In the genomic region with DNA sequence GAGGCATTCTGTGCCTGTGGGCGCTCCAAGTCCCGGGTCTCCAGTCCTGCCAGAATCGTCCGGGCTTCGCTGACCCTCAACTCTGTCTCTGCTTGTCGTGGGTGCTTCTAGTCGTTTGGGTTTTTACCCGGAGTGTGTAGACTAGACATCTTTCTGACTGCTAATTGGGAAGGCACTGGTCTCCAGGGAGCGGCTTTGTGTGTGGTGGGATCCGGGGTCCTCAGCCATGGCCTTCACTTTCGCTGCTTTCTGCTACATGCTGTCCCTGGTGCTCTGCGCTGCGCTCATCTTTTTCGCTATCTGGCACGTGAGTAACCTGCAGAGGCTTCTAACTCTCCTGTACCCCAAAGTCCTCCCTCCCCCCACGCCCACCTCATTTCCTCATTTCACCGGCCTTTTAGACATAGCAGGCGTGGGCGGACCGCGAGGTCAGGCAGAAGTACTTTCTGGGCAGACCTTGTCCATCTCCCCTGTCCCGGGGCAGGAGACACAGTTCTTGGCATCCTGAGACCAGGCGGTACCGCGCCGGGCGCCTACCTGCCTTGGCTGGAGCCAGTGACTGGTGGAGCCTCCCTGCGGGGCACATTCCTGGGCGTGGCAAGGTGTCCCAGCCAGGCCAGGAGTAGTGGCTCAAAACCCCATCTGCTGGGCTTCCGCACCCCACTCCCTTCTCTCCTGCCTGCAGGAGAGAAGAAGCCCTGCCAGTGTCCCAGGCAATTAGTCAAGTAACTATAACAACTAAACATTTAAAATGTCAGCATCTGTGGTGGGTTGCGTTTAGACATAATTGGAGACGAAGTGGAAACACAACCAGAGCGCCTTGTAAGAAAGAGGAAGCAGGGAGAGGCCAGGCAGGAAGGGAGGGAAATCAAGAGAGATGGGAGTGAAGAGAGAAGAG, we compare ENCODE assay signal across 8 mouse cellular contexts. TPM values are rescaled to one million over a fixed set of nuclear protein-coding genes. Genes with fewer than 3 reads are reported as not detected.
A peak's percentile ranks its signal among the peaks of the same experiment; 100 is the strongest.
DNase-seq lines count a peak whose midpoint lies in the region; ATAC-seq and TF ChIP-seq lines count a peak whose summit lies in the region.

No protein-coding gene starts in this region.

- H3K27me3 ChIP-seq in kidney, postnatal 0 days (ENCODE audit: insufficient read depth, low read length) = peaks cover 18% of the 10 kb centered on the region
- peaks cover 67% of the 10 kb centered on the region for H3K27me3 ChIP-seq in forebrain, embryonic 10.5 days (ENCODE audit: poor library complexity, severe bottlenecking)
- H3K27me3 ChIP-seq in limb, embryonic 11.5 days (ENCODE audit: control insufficient read depth, insufficient read depth, low read length) = peaks cover 39% of the 10 kb centered on the region
- peaks cover 50% of the 10 kb centered on the region for H3K27me3 ChIP-seq in neural tube, embryonic 13.5 days

- 2% methylated on average over 33 of the region's 33 CpGs for WGBS in kidney, postnatal 0 days
- WGBS in forebrain, embryonic 10.5 days = 3% methylated on average over 33 of the region's 33 CpGs
- WGBS in limb, embryonic 11.5 days = 2% methylated on average over 33 of the region's 33 CpGs
- 2% methylated on average over 33 of the region's 33 CpGs for WGBS in neural tube, embryonic 13.5 days

- no peaks in the 10 kb centered on the region for H3K9me3 ChIP-seq in kidney, postnatal 0 days (replicated peaks; ENCODE audit: low read length)
- no peaks in the 10 kb centered on the region for H3K9me3 ChIP-seq in forebrain, embryonic 10.5 days
- no peaks in the 10 kb centered on the region for H3K9me3 ChIP-seq in limb, embryonic 11.5 days (ENCODE audit: control insufficient read depth, low read length)
- no peaks in the 10 kb centered on the region for H3K9me3 ChIP-seq in neural tube, embryonic 13.5 days

- H3K9ac ChIP-seq in kidney, postnatal 0 days (ENCODE audit: low read depth, low read length) = 0 out of 2 replicates have a peak overlapping the region, but pooled peaks have one; percentile 6
- H3K9ac ChIP-seq in limb, embryonic 11.5 days (ENCODE audit: low read length) = no peak overlapping the region
- H3K9ac ChIP-seq in neural tube, embryonic 13.5 days = peak overlapping the region; percentile 72

- H3K4me1 ChIP-seq in kidney, postnatal 0 days (replicated peaks; ENCODE audit: insufficient read depth, low read length) = peaks cover 19% of the 10 kb centered on the region; the same call in 1 of the 2 replicates
- peaks cover 27% of the 10 kb centered on the region for H3K4me1 ChIP-seq in forebrain, embryonic 10.5 days
- H3K4me1 ChIP-seq in limb, embryonic 11.5 days (ENCODE audit: control insufficient read depth, insufficient read depth, low read length) = peaks cover 7% of the 10 kb centered on the region
- H3K4me1 ChIP-seq in neural tube, embryonic 13.5 days (replicated peaks) = peaks cover 21% of the 10 kb centered on the region

- DNase-seq in kidney, postnatal 0 days (ENCODE audit: low spot score) = no peak
- DNase-seq in kidney, adult 11 months = no peak
- peak; percentile 65 for DNase-seq in ZHBTc4 (ENCODE audit: low read depth, low spot score)
- peak; percentile 31 for DNase-seq in forebrain, embryonic 10.5 days (ENCODE audit: extremely low spot score, low spot score)
- DNase-seq in limb, embryonic 11.5 days (ENCODE audit: low spot score) = peak; percentile 56
- DNase-seq in c-Kit-positive CD71-positive TER-119-positive erythroid progenitor cells, embryonic 14.5 days (ENCODE audit: low spot score) = no peak
- no peak for DNase-seq in urinary bladder, postnatal 25 days (ENCODE audit: low spot score)

- no peak for TF ChIP-seq CTCF in kidney, postnatal 0 days (IDR thresholded peaks at IDR 0.05; ENCODE audit: low read depth)

- H3K4me2 ChIP-seq in kidney, postnatal 0 days (ENCODE audit: low read length) = peak overlapping the region; percentile 90
- H3K4me2 ChIP-seq in limb, embryonic 11.5 days (ENCODE audit: low read depth, severe bottlenecking) = peak overlapping the region; percentile 97
- H3K4me2 ChIP-seq in neural tube, embryonic 13.5 days = peak overlapping the region; percentile 99

- H3K36me3 ChIP-seq in kidney, postnatal 0 days (ENCODE audit: insufficient read depth, low read length) = no peaks in the 10 kb centered on the region
- no peaks in the 10 kb centered on the region for H3K36me3 ChIP-seq in forebrain, embryonic 10.5 days (replicated peaks)
- no peaks in the 10 kb centered on the region for H3K36me3 ChIP-seq in limb, embryonic 11.5 days (ENCODE audit: control insufficient read depth, insufficient read depth, low read length)
- no peaks in the 10 kb centered on the region for H3K36me3 ChIP-seq in neural tube, embryonic 13.5 days

- no peak for ATAC-seq in kidney, postnatal 0 days (replicated peaks; ENCODE audit: low FRiP score, low read depth)
- ATAC-seq in limb, embryonic 11.5 days (ENCODE audit: insufficient number of reproducible peaks, low FRiP score, low TSS enrichment, low read depth) = no peak
- ATAC-seq in neural tube, embryonic 13.5 days (ENCODE audit: low read depth) = 0 out of 2 replicates have a peak, but pooled peaks have one; percentile 17

- peak overlapping the region; percentile 46 for H3K4me3 ChIP-seq in kidney, postnatal 0 days (replicated peaks; ENCODE audit: low read depth, low read length)
- H3K4me3 ChIP-seq in forebrain, embryonic 10.5 days = peak overlapping the region; percentile 69
- peak overlapping the region; percentile 35 for H3K4me3 ChIP-seq in limb, embryonic 11.5 days (ENCODE audit: low read depth, low read length)
- peak overlapping the region; percentile 60 for H3K4me3 ChIP-seq in neural tube, embryonic 13.5 days

- H3K27ac ChIP-seq in kidney, postnatal 0 days = no peak overlapping the region
- H3K27ac ChIP-seq in forebrain, embryonic 10.5 days = peak overlapping the region; percentile 89
- H3K27ac ChIP-seq in limb, embryonic 11.5 days (replicated peaks; ENCODE audit: low read depth, low read length) = no peak overlapping the region
- H3K27ac ChIP-seq in neural tube, embryonic 13.5 days (replicated peaks) = no peak overlapping the region

RNA-seq across cellular contexts. Expression of a gene that starts 1.0 kb away (rescaled TPM):
- 0.13 TPM in 1 of 2 replicates, not detected in the other for polyA plus RNA-seq in kidney, postnatal 0 days (2015; fragmentation: Nextera tagmentation; extraction: Ambion mirVana)
- 0.95 and 1.3 TPM in 2 replicates for polyA plus RNA-seq in forebrain, embryonic 10.5 days (2016; fragmentation: Nextera tagmentation; extraction: Ambion mirVana)
- 0.50 TPM in 1 of 2 replicates, not detected in the other for polyA plus RNA-seq in limb, embryonic 11.5 days (2014; fragmentation: Nextera tagmentation; extraction: Ambion mirVana)
- polyA plus RNA-seq in neural tube, embryonic 13.5 days (2015; fragmentation: Nextera tagmentation; extraction: Ambion mirVana) = 9.6 and 12.9 TPM in 2 replicates

Comparison
In these comparisons a context has a peak if more than half of its experiments do, and no peak if none do; other contexts are left out.
1. DNase-seq: peak in ZHBTc4 (single experiment), forebrain, embryonic 10.5 days (single experiment) and limb, embryonic 11.5 days (single experiment); none in kidney, postnatal 0 days (single experiment), kidney, adult 11 months (single experiment), c-Kit-positive CD71-positive TER-119-positive erythroid progenitor cells, embryonic 14.5 days (single experiment) and urinary bladder, postnatal 25 days (single experiment).
2. Peak in every context shown above with its lines, with median percentiles within 50 percentile points of each other: H3K4me2 ChIP-seq and H3K4me3 ChIP-seq.